ENCODE assay signal across 13 mouse cellular contexts in genomic region chr12:53292010-53292409, GRCm38 (mm10). TPM values are rescaled to one million over a fixed set of nuclear protein-coding genes. Genes with fewer than 3 reads are reported as not detected.
A peak's percentile ranks its signal among the peaks of the same experiment; 100 is the strongest.
DNase-seq lines count a peak whose midpoint lies in the region; ATAC-seq lines count a peak whose summit lies in the region.
"Had no signal": no experiment of that assay in that cellular context is flagged by ENCODE, and none has a peak within 500 bp of the region (broad histone marks: within the 10 kb centered on the region; RNA-seq: fewer than 3 reads in every experiment).

No protein-coding gene starts in this region.

- no peak overlapping the region for H3K9ac ChIP-seq in embryonic facial prominence, embryonic 11.5 days (replicated peaks; ENCODE audit: low read length)
- 0 out of 2 replicates have a peak overlapping the region, but pooled peaks have one; percentile 2 for H3K9ac ChIP-seq in midbrain, embryonic 13.5 days (replicated peaks)
- H3K9ac ChIP-seq: liver, embryonic 13.5 days had no signal

- no peak for ATAC-seq in embryonic facial prominence, embryonic 11.5 days (replicated peaks; ENCODE audit: insufficient number of reproducible peaks, low FRiP score, low TSS enrichment, low read depth)
- ATAC-seq in midbrain, embryonic 13.5 days, result peak; percentile 35; the same call in 1 of the 2 replicates
- no peak for ATAC-seq in megakaryocyte, adult 5-6 weeks (ENCODE audit: poor library complexity, severe bottlenecking)
- no peak for ATAC-seq in cerebellum, adult (ENCODE audit: insufficient number of reproducible peaks, low FRiP score, low TSS enrichment)

- 71% methylated on average over 8 of the region's 8 CpGs for WGBS in heart, embryonic 10.5 days
- WGBS in embryonic facial prominence, embryonic 11.5 days, result 54% methylated on average over 8 of the region's 8 CpGs
- WGBS in hindbrain, embryonic 10.5 days, result 58% methylated on average over 8 of the region's 8 CpGs
- WGBS in midbrain, embryonic 13.5 days, result 47% methylated on average over 8 of the region's 8 CpGs

- peaks cover 5% of the 10 kb centered on the region for H3K4me1 ChIP-seq in heart, embryonic 10.5 days
- H3K4me1 ChIP-seq in embryonic facial prominence, embryonic 11.5 days (ENCODE audit: control insufficient read depth, insufficient read depth, low read length), result peaks cover 3% of the 10 kb centered on the region; the same call in 1 of the 2 replicates
- peaks cover 48% of the 10 kb centered on the region for H3K4me1 ChIP-seq in hindbrain, embryonic 10.5 days (replicated peaks)
- peaks cover 44% of the 10 kb centered on the region for H3K4me1 ChIP-seq in midbrain, embryonic 13.5 days (replicated peaks)
- H3K4me1 ChIP-seq: liver, embryonic 13.5 days had no signal

- no peaks in the 10 kb centered on the region for H3K9me3 ChIP-seq in heart, embryonic 10.5 days
- H3K9me3 ChIP-seq in embryonic facial prominence, embryonic 11.5 days (replicated peaks; ENCODE audit: control insufficient read depth, low read length), result no peaks in the 10 kb centered on the region
- H3K9me3 ChIP-seq in hindbrain, embryonic 10.5 days, result no peaks in the 10 kb centered on the region; the same call in 1 of the 2 replicates
- no peaks in the 10 kb centered on the region for H3K9me3 ChIP-seq in midbrain, embryonic 13.5 days
- H3K9me3 ChIP-seq: liver, embryonic 13.5 days had no signal

- DNase-seq in heart, embryonic 10.5 days (ENCODE audit: low spot score), result peak; percentile 71
- no peak for DNase-seq in heart, adult 18-20 months
- DNase-seq in embryonic facial prominence, embryonic 11.5 days (ENCODE audit: low spot score), result no peak
- DNase-seq in hindbrain, embryonic 10.5 days (ENCODE audit: low spot score), result peak; percentile 28
- no peak for DNase-seq in adrenal gland, postnatal 36 days
- DNase-seq: adrenal gland, postnatal 14 days; kidney, postnatal 25 days; liver, embryonic 13.5 days had no signal

- H3K4me3 ChIP-seq in heart, embryonic 10.5 days, result no peak overlapping the region
- no peak overlapping the region for H3K4me3 ChIP-seq in embryonic facial prominence, embryonic 11.5 days (ENCODE audit: low read depth, low read length)
- peak overlapping the region; percentile 29; the same call in 1 of the 2 replicates for H3K4me3 ChIP-seq in hindbrain, embryonic 10.5 days
- H3K4me3 ChIP-seq in midbrain, embryonic 13.5 days (replicated peaks), result no peak overlapping the region
- H3K4me3 ChIP-seq: liver, embryonic 13.5 days had no signal

- no peaks in the 10 kb centered on the region for H3K36me3 ChIP-seq in heart, embryonic 10.5 days
- no peaks in the 10 kb centered on the region for H3K36me3 ChIP-seq in embryonic facial prominence, embryonic 11.5 days (replicated peaks; ENCODE audit: control insufficient read depth, insufficient read depth, low read depth, low read length)
- peaks cover 9% of the 10 kb centered on the region; the same call in 1 of the 2 replicates for H3K36me3 ChIP-seq in hindbrain, embryonic 10.5 days
- peaks cover 4% of the 10 kb centered on the region; the same call in 1 of the 2 replicates for H3K36me3 ChIP-seq in midbrain, embryonic 13.5 days
- H3K36me3 ChIP-seq: liver, embryonic 13.5 days had no signal

- no peak overlapping the region for H3K27ac ChIP-seq in heart, embryonic 10.5 days
- 0 out of 2 replicates have a peak overlapping the region, but pooled peaks have one; percentile 65 for H3K27ac ChIP-seq in embryonic facial prominence, embryonic 11.5 days (replicated peaks; ENCODE audit: low read depth, low read length)
- H3K27ac ChIP-seq in hindbrain, embryonic 10.5 days, result peak overlapping the region; percentile 83
- H3K27ac ChIP-seq in midbrain, embryonic 13.5 days, result peak overlapping the region; percentile 80
- H3K27ac ChIP-seq: liver, embryonic 13.5 days; stomach, postnatal 0 days had no signal

- H3K27me3 ChIP-seq in heart, embryonic 10.5 days (ENCODE audit: insufficient read depth, poor library complexity, severe bottlenecking), result no peaks in the 10 kb centered on the region
- no peaks in the 10 kb centered on the region for H3K27me3 ChIP-seq in embryonic facial prominence, embryonic 11.5 days (ENCODE audit: control insufficient read depth, insufficient read depth, low read length)
- H3K27me3 ChIP-seq in hindbrain, embryonic 10.5 days (ENCODE audit: insufficient read depth, poor library complexity, severe bottlenecking), result no peaks in the 10 kb centered on the region
- no peaks in the 10 kb centered on the region for H3K27me3 ChIP-seq in midbrain, embryonic 13.5 days
- H3K27me3 ChIP-seq: liver, embryonic 13.5 days had no signal

- H3K4me2 ChIP-seq in embryonic facial prominence, embryonic 11.5 days (ENCODE audit: low read depth, low read length), result no peak overlapping the region
- H3K4me2 ChIP-seq in midbrain, embryonic 13.5 days (replicated peaks), result peak overlapping the region; percentile 26
- H3K4me2 ChIP-seq: liver, embryonic 13.5 days had no signal

RNA-seq across cellular contexts. Expression of gene Npas3, which starts 43.5 kb away (rescaled TPM):
- polyA plus RNA-seq in heart, embryonic 10.5 days (2016; fragmentation: Nextera tagmentation; extraction: Ambion mirVana), result 0.54 and 1.8 TPM in 2 replicates
- total RNA-seq in heart, adult 18-20 months (2021), result under 1 TPM; 0.82 to 0.87 TPM
- polyA plus RNA-seq in embryonic facial prominence, embryonic 11.5 days (2014; fragmentation: Nextera tagmentation; extraction: Ambion mirVana), result 4.5 and 5.0 TPM in 2 replicates
- polyA plus RNA-seq in hindbrain, embryonic 10.5 days (2016; fragmentation: Nextera tagmentation; extraction: Ambion mirVana), result 6.6 and 12.2 TPM in 2 replicates
- polyA plus RNA-seq in midbrain, embryonic 13.5 days (2015; fragmentation: Nextera tagmentation; extraction: Ambion mirVana), result 28.9 and 32.7 TPM in 2 replicates
- total RNA-seq in adrenal gland, postnatal 36 days (2021), result 1 to 10 TPM; 1.3 to 2.8 TPM
- not detected in 2 replicates for total RNA-seq in megakaryocyte, adult 5-6 weeks (2015)
- not detected in 2 replicates for total RNA-seq in megakaryocyte, adult 5-6 weeks (2017)
- total RNA-seq: hematopoietic stem cell, adult 5-6 weeks had no signal

Comparison
In these comparisons a context has a peak if more than half of its experiments do, and no peak if none do; other contexts are left out.
1. DNase-seq: peak in heart, embryonic 10.5 days (single experiment) and hindbrain, embryonic 10.5 days (single experiment); none in heart, adult 18-20 months (0 of 2), embryonic facial prominence, embryonic 11.5 days (single experiment) and adrenal gland, postnatal 36 days (0 of 2).